Mouse (Mus musculus) cortical plate, adult 2 months (tissue): ENCODE data around the gene 4930402H24Rik.

Experiments used
- CTCF ChIP-seq: fragments of 200-500 bp; IDR thresholded peaks from 2 replicates; pipeline ENCODE4 v1.5.1; 2011; ENCODE audit warnings: mild to moderate bottlenecking, control low read depth, low read length; ENCODE audit not compliant: insufficient read depth; ENCODE audit errors: extremely low read depth
- POLR2A ChIP-seq: fragments of 200-500 bp; IDR thresholded peaks from 2 replicates; pipeline ENCODE4 v1.6.1; 2011; ENCODE audit warnings: mild to moderate bottlenecking, low read length, control low read depth; ENCODE audit not compliant: insufficient read depth; ENCODE audit errors: extremely low read depth

DNA sequence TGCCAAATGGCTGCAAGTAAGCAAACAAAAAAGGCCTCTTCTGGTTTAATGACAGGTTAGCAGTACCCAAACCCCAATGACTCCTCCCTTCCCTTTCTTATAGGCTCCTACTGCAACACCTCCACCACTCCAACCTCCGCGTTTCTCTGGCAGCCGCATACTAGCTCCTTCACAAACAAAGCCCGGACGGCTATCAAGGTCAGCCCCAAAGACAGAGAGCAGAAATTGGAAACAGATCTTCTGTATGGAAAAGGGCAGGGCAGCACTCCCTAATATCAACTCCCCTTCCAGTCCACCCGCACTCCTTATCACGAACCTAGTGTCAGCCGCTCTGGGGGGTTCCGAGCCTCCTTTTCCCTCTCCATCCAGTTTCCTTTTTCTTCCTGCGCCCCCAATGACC is 67.1 kb downstream of the 4930402H24Rik start:
- TF ChIP-seq CTCF (no peak), POLR2A (peak; percentile 68)
